Mouse (Mus musculus) embryo, embryonic 10.5 days (tissue): ENCODE data around the gene Olfr609.
"Not testable (repeated sequence)": the region's sequence is repeated elsewhere in the genome, so short reads cannot be mapped to it uniquely, and the experiment has no call there.

Experiments
- DNase-seq: peaks from one replicate; pipeline ENCODE4 v3.0.0-alpha.2; 2015; ENCODE audit warnings: low spot score

The Olfr609 gene

DNA sequence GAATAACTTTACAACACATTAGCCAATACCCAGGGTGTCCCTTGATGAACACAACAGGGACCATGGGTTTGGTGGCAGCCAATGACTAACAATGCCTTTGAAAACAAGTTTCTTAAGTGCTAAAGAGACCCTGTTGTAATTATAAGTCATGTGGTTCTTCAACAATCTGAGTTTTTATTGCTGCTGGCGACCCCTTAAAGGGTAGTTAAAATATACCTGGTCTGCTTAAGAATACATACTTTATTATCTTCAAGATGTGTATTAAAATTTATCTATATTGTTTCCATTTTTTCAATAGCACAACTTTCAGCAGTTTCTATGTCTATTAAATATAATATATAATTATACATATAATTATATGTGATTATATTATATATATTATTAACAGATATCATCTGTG, at the start of gene Olfr609:
Gene Olfr609, minus strand, starts transcription at position 101 of the 400 bp plus-strand sequence.
- DNase-seq, result no peak

GRCm38 (mm10) chr7:103542617-103543016, 44.8 kb upstream of the Olfr609 start, which contains the start of gene Olfr612:
Gene Olfr612 (minus strand): TSS chr7:103542717.
- not testable (repeated sequence) for DNase-seq

- not testable (repeated sequence) for DNase-seq
Observed at GRCm38 (mm10) chr7:103520746-103521145, 22.9 kb upstream of the Olfr609 start, which contains the start of gene Olfr611. Gene Olfr611 (minus strand): TSS chr7:103520846.

DNA sequence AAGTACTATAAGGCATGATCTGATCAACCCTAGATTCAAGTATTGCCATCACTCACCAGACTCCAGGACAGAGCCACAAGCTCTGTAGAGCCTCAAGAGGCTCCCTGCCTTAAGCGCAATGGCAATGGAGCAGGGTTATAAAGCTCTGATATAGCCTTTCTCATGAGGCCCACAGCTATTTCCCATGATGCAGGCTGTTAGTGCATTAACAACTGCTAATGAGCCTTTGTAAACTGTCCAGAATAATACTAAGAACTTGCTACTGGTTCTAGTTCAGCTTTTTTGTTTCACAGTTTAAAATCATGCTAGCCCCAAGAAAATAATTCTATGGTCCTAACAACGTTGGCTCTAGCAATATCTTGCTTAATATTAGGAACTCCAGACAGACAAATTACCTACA, 14.2 kb upstream of the Olfr609 start, which contains the start of gene Olfr610:
Gene Olfr610, minus strand, starts transcription at position 101 of the 400 bp plus-strand sequence.
- DNase-seq, result no peak

DNA sequence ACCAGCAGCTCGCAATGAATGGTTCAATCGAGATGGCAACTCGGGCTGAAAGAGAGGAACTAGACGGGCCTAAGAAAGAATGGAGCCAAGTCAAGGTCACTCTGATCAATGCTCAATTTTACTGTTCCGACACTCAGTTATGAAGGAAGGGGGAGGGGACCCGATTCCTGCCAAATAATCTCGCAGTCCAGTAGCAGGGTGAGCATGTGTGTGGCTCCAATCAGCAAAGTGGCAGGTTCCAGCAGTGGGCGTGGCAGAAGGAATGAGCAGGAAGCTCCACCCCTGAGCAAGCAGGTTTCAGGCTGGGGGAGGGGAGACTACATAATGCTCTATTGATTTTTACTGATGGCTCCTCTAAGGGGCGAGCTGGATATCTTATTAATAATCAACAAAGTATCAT, 20.8 kb downstream of the Olfr609 start:
- DNase-seq, result not testable (repeated sequence)

DNA sequence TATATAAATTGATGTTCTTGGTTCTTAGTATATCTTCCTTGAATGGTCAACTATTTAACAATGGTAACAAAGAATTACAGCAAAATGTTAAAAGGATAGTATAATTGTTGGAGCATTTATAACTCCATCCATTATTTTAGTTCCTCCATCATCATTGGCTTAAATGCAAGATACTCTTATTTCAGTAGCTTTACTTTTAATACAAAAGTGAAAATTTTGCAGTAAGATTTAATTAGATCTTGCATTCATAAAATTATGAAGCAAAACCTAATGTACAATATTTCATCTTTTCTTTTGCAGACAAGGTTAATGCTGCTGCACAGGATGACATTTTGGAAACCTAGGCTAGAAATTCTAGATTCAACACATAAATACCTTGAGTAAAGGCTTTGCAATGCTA, 28.3 kb downstream of the Olfr609 start, which contains the start of gene Olfr608:
Gene Olfr608, plus strand, starts transcription at position 301 of the 400 bp plus-strand sequence.
- DNase-seq, result no peak

DNA sequence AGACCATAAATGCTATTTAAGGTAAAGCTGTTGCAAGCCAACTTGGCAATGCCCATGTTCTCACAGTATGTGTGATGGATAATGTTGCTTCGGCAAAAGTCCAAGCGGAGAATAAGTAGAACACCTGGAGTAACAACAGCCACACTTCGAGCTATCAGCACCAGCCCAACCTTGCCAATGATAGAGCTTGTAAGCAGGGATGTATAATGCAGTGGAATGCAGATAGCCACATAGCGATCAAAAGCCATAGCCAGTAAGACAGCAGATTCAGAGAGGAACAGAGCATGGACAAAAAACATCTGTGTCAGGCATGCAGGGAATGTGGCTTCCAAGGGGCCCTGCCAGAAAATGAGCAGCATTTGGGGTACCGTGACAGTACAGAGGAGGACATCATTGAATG, 37.3 kb downstream of the Olfr609 start:
- DNase-seq, result no peak

GRCm38 (mm10) chr7:103448746-103449145, 49.1 kb downstream of the Olfr609 start, which contains the start of gene Olfr606:
Gene Olfr606 (plus strand): TSS chr7:103449046.
- DNase-seq, result no peak

DNA sequence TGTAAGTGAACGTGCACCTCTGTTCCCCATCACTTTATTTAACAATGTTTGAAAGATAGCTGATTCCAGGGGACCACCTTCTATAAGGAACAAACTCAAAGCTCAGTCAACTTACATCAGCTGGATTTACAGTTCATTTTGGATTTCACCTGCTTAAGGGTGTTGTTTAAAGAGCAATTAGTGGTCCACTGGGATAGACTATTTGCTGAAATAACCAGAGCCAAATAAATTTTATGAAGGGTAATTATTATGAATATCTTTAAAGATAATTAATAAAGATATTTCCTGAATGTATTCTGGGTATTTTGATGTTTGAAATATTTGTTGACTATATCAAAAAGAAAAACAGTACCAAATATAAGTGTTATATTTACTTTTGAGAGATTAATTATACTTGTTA, 52.5 kb downstream of the Olfr609 start, which contains the start of gene Olfr605:
Gene Olfr605, minus strand, starts transcription at position 101 of the 400 bp plus-strand sequence.
- DNase-seq, result no peak
